Mouse (Mus musculus): ENCODE measurements at regions not wholly inside any gene's neighbourhood (a gene's known extent, or its start where the extent isn't known, plus 50 kb on each side); places are given as distances from the start of the nearest gene placed in this dataset.
A peak's percentile ranks its signal among the peaks of the same experiment; 100 is the strongest.

DNA sequence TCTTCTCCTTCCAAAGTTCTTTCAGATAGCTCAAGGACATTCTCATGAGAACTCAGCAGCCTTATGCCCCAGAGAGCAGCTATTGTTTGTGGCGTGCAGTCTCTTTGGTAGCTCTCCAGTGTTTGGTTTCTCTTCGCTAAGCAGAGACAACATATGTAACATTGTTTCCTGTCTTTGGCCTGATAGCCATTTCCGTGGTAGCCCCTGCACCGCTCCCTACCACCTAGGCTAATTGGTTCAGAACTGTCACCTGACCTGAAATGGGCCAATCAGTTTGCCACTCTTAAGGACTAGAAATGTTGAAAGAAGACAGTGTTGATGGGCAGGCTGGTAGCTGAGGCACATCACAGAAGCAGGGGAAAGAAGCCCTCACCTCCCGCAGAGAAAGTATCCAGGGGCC is 54.1 kb upstream of the Pkn2 start:
- TF ChIP-seq CTCF (IDR thresholded peaks at IDR 0.05; ENCODE audit: insufficient read depth, low read length) (no peak), POLR2A (IDR thresholded peaks at IDR 0.05; ENCODE audit: borderline replicate concordance, extremely low read depth, low read depth, low read length) (0 out of 2 replicates have a peak, but pooled peaks have one; percentile 19)
